Mouse (Mus musculus): ENCODE results near the gene Pex14.

Pex14 gene

GRCm38 (mm10) chr4:148985541-148986476 is 113.9 kb downstream of the Pex14 start:
- peak; percentile 60 for DNase-seq (ENCODE audit: low spot score)

DNA sequence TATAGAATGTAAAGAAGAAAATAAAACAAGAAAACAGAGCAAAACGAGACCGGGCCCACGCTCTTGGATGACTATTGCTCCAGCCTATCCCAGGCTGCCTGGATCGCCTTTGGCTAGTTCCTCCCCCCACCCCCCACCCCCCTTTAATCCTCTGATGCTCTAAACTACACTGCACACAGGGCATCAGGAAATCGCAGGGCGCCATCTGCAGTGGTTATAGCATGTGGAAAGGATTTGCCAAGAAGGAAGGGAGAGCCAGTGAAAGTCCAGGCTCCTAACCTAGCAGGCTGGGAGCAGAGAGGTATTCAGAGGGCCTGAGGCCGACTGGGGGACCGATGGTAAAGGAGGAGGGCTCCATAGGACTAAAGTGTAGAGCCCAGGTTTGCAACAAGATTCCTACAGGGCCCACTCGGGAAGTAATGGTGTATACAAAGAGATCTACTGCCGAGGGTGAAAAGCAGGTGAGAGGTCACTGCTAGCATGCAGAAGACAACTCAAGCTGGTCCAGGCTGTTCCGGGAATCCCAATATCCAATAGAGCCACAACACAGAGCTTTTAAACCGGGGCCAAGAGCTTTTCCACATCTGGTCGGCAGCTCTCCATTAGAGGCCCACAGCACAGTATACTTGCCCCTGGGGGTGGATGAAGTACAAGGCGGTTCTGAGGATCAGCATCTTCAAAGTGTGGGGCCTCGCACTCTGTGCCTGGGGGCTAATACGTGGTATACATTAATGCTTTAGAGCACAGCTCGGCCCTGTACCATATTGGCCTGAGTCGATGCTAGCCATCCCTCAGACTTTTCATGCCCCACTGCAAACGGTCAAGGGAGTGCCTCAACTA is 114.8 kb downstream of the Pex14 start:
- peak; percentile 55 for DNase-seq (ENCODE audit: low spot score)

- DNase-seq (ENCODE audit: low spot score): peak; percentile 27
Measured at GRCm38 (mm10) chr4:148982274-148982673, 117.4 kb downstream of the Pex14 start.

- no peak for DNase-seq (ENCODE audit: low spot score)
Measured at GRCm38 (mm10) chr4:148979837-148980236, 119.8 kb downstream of the Pex14 start.

DNA sequence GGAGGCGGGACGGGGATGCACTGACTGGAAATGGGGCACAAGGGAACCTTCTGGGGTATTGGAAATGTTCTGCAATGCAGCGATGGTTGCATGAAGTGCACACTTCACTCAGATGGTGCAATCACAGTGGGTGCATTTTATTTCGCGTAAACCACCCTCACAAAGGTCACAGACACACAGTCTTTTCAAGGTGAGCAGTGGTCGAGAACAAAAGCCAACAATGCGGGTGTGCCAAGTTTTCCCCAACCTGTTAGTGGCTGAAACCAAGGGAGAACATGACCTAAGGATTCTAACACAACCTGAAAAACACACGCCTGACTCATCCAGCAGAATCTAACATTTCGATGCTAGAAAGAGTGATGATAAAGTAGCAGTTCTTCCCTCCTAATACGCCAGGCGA is 120.8 kb downstream of the Pex14 start:
- DNase-seq (ENCODE audit: low spot score): no peak

- peak; percentile 38 for DNase-seq (ENCODE audit: low spot score)
Measured at GRCm38 (mm10) chr4:148978221-148978855, 121.3 kb downstream of the Pex14 start.

DNA sequence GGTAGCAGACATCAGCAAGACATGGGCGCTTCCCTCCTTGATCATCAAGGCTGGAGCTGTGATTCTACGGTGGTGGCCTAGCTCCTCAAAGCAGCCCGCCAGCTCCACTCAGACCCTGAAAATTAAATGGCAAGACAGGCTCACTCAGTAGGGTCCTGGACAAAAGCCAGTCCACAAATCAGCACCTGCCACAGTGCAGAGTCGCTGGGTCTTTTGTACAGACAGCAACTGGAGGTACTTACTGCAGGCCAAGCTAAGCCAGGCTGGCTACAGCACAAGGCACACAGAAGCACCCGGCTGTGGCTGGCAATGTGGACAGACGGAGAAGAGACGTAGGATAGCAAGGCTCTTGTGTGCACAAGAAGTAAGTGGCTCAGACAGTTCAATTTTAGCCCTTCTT is 124.8 kb downstream of the Pex14 start:
- no peak for DNase-seq (ENCODE audit: low spot score)

DNA sequence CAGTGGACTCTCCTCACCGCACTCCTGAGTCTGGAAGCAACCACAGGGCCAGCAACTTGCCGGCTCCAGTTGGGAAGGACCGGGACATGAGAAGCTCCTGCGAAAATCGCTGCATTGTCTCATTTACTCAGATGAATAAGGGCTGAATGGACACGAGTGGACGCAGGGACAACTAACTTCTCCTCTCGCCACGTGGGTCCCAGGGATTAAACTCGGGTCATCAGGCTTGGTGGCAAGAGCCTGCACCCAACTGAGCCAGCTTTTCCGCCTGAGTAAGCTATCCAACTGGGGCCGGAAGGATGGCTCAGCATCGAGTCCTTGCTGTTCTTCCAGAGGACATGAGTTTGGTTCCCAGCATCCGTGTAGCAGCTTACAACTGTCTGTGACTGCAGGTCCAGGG is 126.3 kb downstream of the Pex14 start:
- no peak for DNase-seq (ENCODE audit: low spot score)

- DNase-seq (ENCODE audit: low spot score): no peak
Measured at GRCm38 (mm10) chr4:148972707-148973106, 127.0 kb downstream of the Pex14 start.

DNA sequence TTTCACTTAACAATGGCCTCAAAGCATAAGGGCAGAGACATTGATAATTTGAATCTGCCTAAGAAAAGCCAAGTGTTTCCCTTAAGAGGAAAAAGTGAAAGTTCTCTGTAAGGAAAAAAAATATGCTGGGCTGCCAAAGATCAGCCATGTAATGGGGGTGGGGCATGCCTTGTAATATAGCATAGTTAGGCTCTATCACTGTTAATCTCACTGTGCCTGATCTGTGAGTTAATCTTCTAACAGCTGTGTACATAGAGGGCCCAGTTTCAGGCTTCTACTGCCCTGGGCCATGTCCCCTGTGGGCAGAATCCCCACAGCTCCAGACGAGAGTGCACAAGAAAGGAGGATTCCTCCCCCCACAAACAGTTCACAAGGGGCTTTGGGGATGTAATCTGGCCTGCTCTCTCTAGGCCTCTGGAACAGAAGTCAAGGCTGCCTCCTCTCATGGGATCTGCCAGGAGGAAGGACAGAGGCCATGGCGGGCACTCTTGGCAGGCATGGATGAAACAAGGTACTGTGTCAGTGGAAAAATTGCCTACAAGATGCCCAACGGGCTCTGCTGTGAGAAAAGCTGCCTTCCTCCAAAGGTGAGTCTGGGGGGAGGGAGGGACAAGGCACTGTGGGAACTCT is 127.9 kb downstream of the Pex14 start:
- no peak for DNase-seq (ENCODE audit: low spot score)

- DNase-seq (ENCODE audit: low spot score): no peak
Measured at GRCm38 (mm10) chr4:148970742-148971141, 128.9 kb downstream of the Pex14 start.

- DNase-seq (ENCODE audit: low spot score): no peak
Measured at GRCm38 (mm10) chr4:148969610-148970009, 130.1 kb downstream of the Pex14 start.

GRCm38 (mm10) chr4:148968859-148969258 is 130.8 kb downstream of the Pex14 start:
- no peak for DNase-seq (ENCODE audit: low spot score)

GRCm38 (mm10) chr4:148966132-148966531 is 133.5 kb downstream of the Pex14 start:
- DNase-seq (ENCODE audit: low spot score): no peak

DNA sequence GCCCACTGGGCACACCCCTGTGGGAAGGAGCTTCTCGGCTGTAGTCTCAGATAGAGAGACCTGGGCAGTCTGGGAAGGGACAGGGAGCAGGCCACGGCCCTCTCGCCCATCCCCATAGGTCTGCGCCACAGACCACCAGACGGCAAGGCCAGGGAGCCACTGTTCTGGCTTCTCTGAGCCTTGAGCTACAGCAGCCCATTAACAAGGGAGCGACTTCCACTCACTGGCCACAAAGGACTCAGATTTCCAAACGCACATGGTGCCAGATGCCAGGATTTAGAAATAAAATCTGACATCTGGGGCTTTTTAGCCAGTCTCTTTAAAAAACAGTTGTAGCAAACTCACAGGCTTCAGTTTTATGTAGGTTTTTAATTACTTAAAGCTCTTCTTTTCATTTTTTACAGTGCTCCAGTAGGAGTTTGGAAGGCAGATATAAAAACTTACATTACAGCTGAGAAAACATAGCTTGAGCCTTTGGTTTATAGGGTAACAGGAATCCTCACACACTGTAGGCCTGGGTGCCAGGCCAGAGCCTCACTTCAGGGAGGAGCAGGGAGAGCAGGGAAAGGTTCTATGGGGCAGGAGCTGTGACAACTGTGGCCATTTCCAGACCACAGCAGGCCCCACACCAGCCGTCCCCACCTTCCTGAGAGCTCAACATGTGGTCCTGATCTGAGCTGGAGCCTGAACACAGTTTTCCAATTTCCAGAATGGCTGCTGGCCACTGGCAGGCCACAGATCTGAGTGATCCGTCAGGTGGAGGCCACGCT is 134.9 kb downstream of the Pex14 start:
- no peak for DNase-seq (ENCODE audit: low spot score)

GRCm38 (mm10) chr4:148962096-148962495 is 137.6 kb downstream of the Pex14 start:
- no peak for DNase-seq (ENCODE audit: low spot score)

DNA sequence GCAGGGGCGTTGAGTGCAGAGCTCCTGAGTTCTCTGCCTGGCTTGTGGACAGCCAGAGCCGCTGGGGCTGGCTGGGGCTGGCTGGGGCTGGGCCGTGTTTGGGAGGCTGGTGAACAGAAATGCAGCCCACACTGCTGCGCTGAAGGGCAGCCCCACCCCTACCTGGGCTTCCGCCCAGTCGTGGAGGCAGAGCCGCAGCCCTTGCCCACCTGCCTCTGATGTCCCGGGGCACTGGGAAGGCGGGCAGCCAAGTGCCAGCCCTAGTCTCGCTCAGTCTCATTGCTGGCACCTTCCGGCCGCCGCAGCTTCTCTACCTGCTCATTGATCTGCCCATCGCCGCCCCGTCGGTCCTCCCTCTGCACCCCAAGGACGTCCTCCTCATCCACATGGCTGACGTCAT is 138.6 kb downstream of the Pex14 start:
- no peak for DNase-seq (ENCODE audit: low spot score)

- DNase-seq (ENCODE audit: low spot score): no peak
Measured at GRCm38 (mm10) chr4:148960011-148960410, 139.7 kb downstream of the Pex14 start.

- DNase-seq (ENCODE audit: low spot score): no peak
Measured at GRCm38 (mm10) chr4:148955131-148955813, 144.4 kb downstream of the Pex14 start.

Measured in embryo, embryonic 10.5 days (tissue).